Mouse (Mus musculus): ENCODE measurements around the gene Usp36.
"Not testable (repeated sequence)": the region's sequence is repeated elsewhere in the genome, so short reads cannot be mapped to it uniquely, and the experiment has no call there.

Usp36 gene

DNA sequence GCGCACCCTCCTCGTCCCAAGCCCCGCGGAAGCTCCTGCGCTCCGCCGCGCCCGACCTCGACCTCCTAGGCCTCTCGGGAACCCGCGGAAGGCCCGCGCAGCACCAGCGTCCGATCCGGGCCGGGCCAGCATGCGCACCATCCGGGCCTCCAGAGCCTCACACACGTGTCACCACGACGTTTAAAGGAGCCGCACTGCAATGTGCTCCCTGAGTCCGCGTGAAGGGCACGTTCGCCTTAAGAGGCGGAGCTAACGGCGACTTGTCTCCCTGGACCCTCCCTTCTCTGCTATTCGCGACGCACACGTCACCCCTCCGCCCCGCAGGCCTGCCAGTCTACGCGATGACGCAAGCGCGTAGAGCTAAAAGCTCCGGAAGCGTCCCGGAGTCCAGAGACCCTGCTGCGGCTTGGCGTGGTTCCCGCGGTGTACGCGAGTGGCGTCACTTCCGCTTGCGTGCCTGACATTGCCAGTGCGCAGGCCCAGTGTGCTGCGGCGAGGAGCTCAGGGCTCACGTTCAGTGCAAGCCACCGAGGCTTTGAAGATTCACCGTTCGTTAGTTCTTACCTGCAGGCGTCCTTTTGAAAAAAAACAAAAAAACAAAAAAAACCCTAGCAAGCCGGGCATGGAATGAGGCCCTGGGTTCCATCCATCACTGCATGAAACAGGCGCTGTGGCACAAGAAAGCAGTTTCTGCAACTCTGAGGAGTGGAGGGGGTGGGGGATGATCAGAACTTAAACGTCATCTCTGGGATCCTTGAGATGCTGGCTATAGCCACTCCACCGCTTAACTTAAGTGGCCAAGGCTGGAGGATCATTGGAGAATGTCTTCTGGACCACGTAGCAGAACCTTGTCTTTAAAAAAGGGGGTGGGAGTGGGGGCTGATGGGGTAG, at the start of gene Usp36:
Gene Usp36, minus strand, starts transcription at position 246 of the 891 bp plus-strand sequence.
- peak; percentile 100 for DNase-seq

DNA sequence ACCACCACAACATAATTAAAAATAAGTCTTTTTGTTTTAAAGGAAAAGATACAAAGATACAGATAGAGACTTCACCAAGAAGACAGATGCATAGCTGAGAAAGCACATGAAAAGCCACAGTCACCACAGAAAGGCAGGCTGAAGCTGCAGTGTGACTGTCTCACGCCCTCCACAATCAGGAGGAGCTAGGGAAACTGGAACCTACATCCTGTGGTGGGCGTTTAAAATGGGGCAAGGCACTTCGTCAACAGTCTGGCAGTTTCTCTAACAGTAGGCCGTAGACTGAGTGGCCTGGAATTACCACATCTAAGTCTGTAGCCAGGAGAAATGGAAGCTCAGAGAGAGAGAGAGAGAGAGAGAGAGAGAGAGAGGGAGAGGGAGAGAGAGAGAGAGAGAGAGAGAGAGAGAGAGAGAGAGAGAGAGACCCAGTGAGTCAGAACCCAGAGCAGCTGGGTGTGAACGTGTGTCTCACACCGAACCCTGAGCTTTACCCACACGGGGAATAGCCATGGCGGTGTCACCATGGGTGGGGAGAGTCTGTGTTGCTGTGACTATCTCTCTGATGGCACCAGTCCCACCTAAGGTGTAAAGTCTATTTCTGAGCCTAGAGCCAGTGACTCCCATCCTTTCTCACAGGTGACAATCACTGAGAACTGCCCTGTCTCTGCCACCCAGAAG, 47.6 kb upstream of the Usp36 start:
- no peak for DNase-seq

DNA sequence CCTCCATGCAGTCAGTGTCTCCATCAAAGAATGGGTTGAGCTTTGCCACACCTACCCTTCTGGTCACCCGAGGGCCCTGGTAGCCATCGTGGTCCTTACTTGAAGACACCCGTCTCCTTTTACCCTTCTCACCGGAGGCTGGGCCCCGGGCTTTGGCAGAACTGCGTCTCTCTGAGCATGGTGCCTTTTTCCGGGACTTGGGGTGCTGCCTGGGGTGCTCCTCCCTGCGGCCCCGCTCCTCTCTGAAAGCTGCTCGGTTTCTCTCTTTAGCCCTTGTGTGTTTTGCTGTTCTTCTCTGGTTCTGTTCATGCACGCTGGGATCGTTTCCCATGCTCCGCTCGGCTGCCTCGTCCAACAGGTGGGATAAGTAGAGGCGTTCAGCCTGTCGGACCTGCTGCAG, 43.4 kb upstream of the Usp36 start:
- no peak for DNase-seq

DNA sequence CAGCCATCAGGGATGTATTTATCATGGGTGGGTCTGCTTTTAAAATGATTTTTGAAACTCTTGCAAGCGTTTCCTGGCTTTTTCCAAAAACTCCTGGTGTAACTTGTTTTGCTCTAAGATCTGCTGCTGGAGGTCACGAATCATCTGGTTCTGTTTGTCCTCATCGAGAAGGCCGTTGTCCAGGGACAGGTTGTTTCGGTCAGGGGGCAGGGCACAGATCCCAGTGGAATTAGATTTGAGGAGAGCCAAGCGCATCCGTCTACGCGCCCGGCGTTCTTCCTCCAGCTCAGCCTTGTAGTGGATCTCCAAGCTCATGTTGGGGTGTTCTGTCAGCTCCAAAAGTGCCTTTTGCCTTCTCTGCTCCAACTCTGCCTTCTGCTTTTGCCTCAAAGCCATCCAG, 42.3 kb upstream of the Usp36 start:
- no peak for DNase-seq

- no peak for DNase-seq
Observed at GRCm38 (mm10) chr11:118330777-118331176, 40.7 kb upstream of the Usp36 start.

DNA sequence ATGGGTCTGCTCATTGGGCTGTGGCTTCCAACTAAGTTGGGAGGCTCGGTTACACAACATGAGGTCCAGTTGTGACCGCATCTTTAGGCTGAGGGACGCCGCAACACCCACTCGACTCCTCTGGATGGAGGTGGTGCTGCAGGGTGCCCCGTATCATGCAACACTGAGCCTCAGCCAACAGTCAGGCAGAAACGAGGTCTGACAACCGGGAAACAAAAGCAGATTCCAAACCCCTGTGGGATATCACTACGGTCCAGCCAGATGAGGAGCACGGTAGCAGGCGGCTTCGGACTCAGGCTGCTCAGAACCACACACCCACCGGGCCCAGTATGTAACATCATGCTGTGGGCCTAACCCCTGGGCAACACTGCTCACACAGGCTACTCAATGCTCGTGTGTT, 40.3 kb upstream of the Usp36 start:
- no peak for DNase-seq

DNA sequence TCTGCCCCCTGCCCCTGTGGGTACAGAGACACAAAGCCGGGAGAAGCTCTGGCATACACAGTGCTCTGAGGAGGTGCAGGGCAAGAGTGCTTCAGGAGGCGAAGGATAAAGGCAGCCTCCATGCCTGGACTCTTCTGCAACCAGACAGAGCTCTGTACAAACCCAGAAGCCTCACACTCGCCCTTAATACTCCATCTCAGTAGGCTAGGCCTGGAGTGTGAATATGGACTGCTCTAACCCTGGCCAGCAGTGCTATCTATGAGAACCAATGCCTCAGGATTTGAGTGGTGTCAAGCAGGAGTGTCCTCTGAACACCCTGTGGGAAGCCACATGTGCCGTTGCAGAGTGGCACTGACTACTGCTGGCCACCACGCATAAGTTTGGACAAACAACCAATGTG, 38.9 kb upstream of the Usp36 start:
- DNase-seq, result no peak

DNA sequence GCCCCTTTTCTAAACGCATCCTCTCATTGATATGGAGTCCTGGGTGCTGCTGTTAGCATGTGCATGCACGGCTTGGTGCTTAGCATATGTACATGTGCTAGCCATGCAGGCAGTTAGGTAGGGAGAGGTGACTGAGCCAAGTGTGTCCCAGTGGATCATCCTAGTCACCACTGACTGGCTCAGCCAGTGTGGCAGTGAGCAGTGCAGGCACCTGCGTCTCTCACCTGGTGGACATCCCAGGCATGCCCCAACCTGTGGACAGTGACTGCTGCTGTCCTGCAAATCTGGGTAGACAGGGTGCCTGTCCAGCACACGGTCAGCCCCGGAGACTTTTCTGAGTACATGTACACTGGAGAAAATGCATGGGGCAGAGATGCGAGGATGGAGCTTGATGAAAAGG, 38.5 kb upstream of the Usp36 start:
- no peak for DNase-seq

GRCm38 (mm10) chr11:118326991-118327971, 37.2 kb upstream of the Usp36 start:
- no peak for DNase-seq

DNA sequence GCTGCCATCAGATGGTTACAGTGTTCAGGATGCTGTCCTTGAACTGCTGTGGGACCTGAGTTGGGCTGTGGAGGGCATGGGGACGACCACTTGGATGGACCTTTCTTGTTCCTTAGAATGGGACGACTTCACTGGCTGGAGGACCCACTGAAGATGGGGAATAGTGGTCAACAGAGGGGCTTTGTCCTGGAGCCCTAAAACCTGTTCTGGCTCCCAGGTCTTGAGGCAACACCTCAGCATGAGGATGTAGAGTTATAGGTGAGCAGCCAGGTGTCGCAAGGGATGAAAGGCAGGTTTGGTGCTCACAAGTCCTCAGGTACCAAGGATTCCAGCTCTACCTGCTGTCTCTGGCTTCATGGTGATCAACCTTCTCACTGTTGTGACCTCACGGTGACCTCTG, 36.4 kb upstream of the Usp36 start:
- no peak for DNase-seq

GRCm38 (mm10) chr11:118324541-118324940, 34.5 kb upstream of the Usp36 start:
- DNase-seq, result no peak

- DNase-seq, result no peak
Observed at GRCm38 (mm10) chr11:118323974-118324373, 33.9 kb upstream of the Usp36 start.

DNA sequence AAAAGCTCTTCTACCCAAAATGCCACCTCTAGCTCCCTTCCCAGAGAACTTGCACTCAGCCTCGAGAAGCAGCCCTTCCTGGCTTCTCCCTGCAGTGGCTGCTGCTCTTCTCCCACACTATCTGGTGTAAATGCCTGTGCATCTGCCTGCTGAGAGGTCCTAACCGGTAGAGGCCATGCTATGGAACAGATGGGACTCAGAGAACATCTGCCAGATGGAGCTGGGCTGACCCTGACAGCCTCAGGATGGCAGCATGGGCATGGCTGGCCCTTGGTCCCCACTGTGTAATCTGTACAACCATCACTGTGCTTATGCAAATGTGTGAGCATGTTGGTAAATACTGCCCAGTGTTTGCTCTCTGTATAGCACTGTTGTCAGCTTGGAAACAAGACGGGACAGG, 32.6 kb upstream of the Usp36 start:
- DNase-seq, result no peak

DNA sequence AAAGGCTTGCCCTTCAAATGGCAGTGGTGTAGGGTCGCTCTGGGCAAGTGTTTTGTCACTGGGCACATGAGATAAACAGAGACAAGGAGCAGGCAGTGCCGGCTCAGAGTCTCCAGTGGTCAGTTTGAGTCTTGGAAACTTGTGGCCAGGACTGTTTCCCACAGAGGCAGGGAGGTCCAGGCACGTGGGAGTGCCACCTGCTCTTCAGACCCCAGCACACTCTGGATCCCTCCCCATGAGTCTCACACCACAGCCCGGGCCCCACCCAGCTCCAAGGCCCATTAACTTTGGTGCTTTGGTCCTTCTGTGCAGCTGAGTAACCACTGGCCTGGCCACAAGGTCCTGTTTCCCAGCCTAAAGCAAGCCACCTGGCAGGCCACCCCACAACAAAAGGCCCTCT, 31.9 kb upstream of the Usp36 start:
- DNase-seq, result peak; percentile 19

- no peak for DNase-seq
Observed at GRCm38 (mm10) chr11:118321500-118321899, 31.5 kb upstream of the Usp36 start.

GRCm38 (mm10) chr11:118318678-118319077, 28.6 kb upstream of the Usp36 start:
- DNase-seq, result peak; percentile 17

- DNase-seq, result peak; percentile 61
Observed at GRCm38 (mm10) chr11:118317129-118317528, 27.1 kb upstream of the Usp36 start.

- DNase-seq, result no peak
Observed at GRCm38 (mm10) chr11:118316231-118316806, 26.3 kb upstream of the Usp36 start.

GRCm38 (mm10) chr11:118312132-118312723, 22.2 kb upstream of the Usp36 start:
- DNase-seq, result no peak

GRCm38 (mm10) chr11:118307962-118308361, 17.9 kb upstream of the Usp36 start:
- not testable (repeated sequence) for DNase-seq

GRCm38 (mm10) chr11:118303959-118304358, 13.9 kb upstream of the Usp36 start:
- not testable (repeated sequence) for DNase-seq

DNA sequence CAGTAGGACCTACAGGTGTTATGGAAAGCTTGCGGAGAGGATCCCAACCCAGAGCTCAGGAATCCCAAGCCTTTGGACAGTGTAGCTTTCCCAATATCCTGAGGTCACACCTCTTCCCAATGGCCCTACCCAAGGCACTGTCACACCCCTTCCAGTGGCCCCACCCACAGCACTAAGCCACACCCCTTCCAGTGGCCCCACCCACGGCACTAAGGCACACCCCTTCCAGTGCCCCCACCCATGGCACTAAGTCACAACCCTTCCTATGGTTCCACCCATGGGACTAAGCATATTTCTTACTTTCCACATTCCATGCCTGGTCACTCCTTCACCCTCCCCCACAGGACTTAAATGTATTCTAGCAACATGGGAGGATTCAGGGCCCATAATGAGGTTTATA, 8.8 kb upstream of the Usp36 start:
- no peak for DNase-seq
